Mouse (Mus musculus): ENCODE measurements at regions not wholly inside any gene's neighbourhood (a gene's known extent, or its start where the extent isn't known, plus 50 kb on each side); places are given as distances from the start of the nearest gene placed in this dataset.
"Not testable (repeated sequence)": the region's sequence is repeated elsewhere in the genome, so short reads cannot be mapped to it uniquely, and the experiment has no call there.

- ATAC-seq: no peak
Measured at GRCm38 (mm10) chr14:120758200-120758830, 152.7 kb upstream of the Ipo5 start.

GRCm38 (mm10) chr14:120762168-120762567 lies 148.9 kb upstream of the Ipo5 start:
- ATAC-seq: no peak

- ATAC-seq: no peak
Measured at GRCm38 (mm10) chr14:120762733-120763132, 148.3 kb upstream of the Ipo5 start.

GRCm38 (mm10) chr14:120763796-120764195 lies 147.2 kb upstream of the Ipo5 start:
- ATAC-seq: no peak

- ATAC-seq: no peak
Measured at GRCm38 (mm10) chr14:120764386-120764785, 146.6 kb upstream of the Ipo5 start.

- ATAC-seq: no peak
Measured at GRCm38 (mm10) chr14:120766451-120766850, 144.6 kb upstream of the Ipo5 start.

GRCm38 (mm10) chr14:120770579-120770978 lies 140.4 kb upstream of the Ipo5 start:
- ATAC-seq: no peak

GRCm38 (mm10) chr14:120773001-120773400 lies 138.0 kb upstream of the Ipo5 start:
- ATAC-seq: not testable (repeated sequence)

GRCm38 (mm10) chr14:120791828-120792554 lies 119.0 kb upstream of the Ipo5 start:
- no peak for ATAC-seq

- ATAC-seq: no peak
Measured at GRCm38 (mm10) chr14:120797916-120798490, 113.0 kb upstream of the Ipo5 start.

GRCm38 (mm10) chr14:120803191-120803590 lies 107.8 kb upstream of the Ipo5 start:
- ATAC-seq: no peak

- no peak for ATAC-seq
Measured at GRCm38 (mm10) chr14:120803739-120804138, 107.3 kb upstream of the Ipo5 start.

- no peak for ATAC-seq
Measured at GRCm38 (mm10) chr14:120804183-120804848, 106.7 kb upstream of the Ipo5 start.

- ATAC-seq: no peak
Measured at GRCm38 (mm10) chr14:120805137-120805536, 105.9 kb upstream of the Ipo5 start.

- not testable (repeated sequence) for ATAC-seq
Measured at GRCm38 (mm10) chr14:120805816-120806552, 105.0 kb upstream of the Ipo5 start.

- no peak for ATAC-seq
Measured at GRCm38 (mm10) chr14:120806553-120806893, 104.5 kb upstream of the Ipo5 start.

GRCm38 (mm10) chr14:120809321-120809720 lies 101.7 kb upstream of the Ipo5 start:
- no peak for ATAC-seq

GRCm38 (mm10) chr14:120813938-120814337 lies 97.1 kb upstream of the Ipo5 start:
- no peak for ATAC-seq

GRCm38 (mm10) chr14:120815126-120815525 lies 95.9 kb upstream of the Ipo5 start:
- ATAC-seq: not testable (repeated sequence)

GRCm38 (mm10) chr14:120816529-120816928 lies 94.5 kb upstream of the Ipo5 start:
- no peak for ATAC-seq

GRCm38 (mm10) chr14:120826187-120826586 lies 84.8 kb upstream of the Ipo5 start:
- no peak for ATAC-seq

- ATAC-seq: not testable (repeated sequence)
Measured at GRCm38 (mm10) chr14:120830389-120830835, 80.6 kb upstream of the Ipo5 start.

- no peak for ATAC-seq
Measured at GRCm38 (mm10) chr14:120831397-120831796, 79.6 kb upstream of the Ipo5 start.

All from CD4-positive, CD25-positive, alpha-beta regulatory T cell, adult 4 months (primary cell).